Mouse (Mus musculus) adrenal gland, adult 2 months (tissue): ENCODE results near the gene Sirpb1a. TPM values are rescaled to one million over a fixed set of nuclear protein-coding genes. Genes with fewer than 3 reads are reported as not detected.
"Not testable (repeated sequence)": the region's sequence is repeated elsewhere in the genome, so short reads cannot be mapped to it uniquely, and the experiment has no call there.

Source experiments
- DNase-seq: peaks from one replicate; pipeline ENCODE4 v3.0.0; 2021
- long read RNA-seq: library from polyadenylated mRNA; stranded (forward); transcript quantifications from one replicate; pipeline ENCODE4 v2.0.0, GENCODE M21; 2021
- polyA plus RNA-seq: library from polyadenylated mRNA; depleted of rRNA; stranded (reverse); fragments of >200 nt; gene quantifications from 2 replicates; pipeline ENCODE4 v1.2.3, GENCODE M21; 2012; rRNA removed
- total RNA-seq, 2 experiments: library from RNA; stranded (reverse); gene quantifications; 2 replicates each; pipeline ENCODE4 v1.2.3; 2021

Sirpb1a gene
- total RNA-seq (under 1 TPM; 0.41 to 0.49 TPM), polyA plus RNA-seq (0.11 and 0.29 TPM in 2 replicates)
- long read RNA-seq, partial matches to known transcripts, result 0 of 1 reads
- long read RNA-seq, other reads (novel, unspliced or antisense), result 1 of 1 reads

DNA sequence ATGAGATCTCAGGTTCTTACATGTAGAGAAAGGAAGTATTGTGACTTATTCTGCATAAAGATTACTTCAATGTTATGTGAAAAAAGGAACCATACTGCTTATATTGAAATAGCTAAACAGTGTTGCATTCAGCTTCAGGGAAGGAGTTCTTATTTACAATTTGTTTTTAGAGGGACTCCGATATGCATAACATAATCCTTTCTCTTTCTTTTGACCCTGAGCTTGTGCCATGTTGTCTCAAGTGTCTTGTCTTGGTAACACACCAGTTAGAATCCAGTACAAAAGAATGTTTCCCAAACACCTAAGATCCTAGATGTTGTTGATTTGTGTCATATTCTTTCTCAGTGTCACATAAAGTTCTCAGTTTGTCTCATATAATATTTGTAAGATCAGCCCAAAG is at the start of gene Sirpb1a:
Gene Sirpb1a, minus strand, starts transcription at position 74 of the 400 bp plus-strand sequence.
- not testable (repeated sequence) for DNase-seq

DNA sequence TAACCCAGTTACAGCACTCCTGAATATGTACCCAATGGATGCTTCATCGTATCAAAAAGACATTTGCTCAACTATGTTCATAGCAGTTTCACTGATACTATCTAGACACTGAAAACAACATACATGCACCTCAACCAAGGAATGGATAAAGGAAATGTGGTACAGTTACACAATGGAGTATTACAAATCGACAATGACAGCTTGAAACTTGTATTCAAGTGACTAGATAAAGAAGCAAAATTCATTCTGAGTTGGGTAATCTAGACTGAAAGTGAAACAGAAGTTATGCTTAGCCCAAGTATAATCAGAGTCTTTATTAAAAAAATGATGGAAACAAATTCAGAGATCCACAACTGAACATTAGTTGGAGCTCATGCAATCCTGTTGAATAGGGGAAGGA is 48.5 kb upstream of the Sirpb1a start:
- DNase-seq, result not testable (repeated sequence)

GRCm38 (mm10) chr3:15470158-15470557 is 43.8 kb upstream of the Sirpb1a start:
- not testable (repeated sequence) for DNase-seq

DNA sequence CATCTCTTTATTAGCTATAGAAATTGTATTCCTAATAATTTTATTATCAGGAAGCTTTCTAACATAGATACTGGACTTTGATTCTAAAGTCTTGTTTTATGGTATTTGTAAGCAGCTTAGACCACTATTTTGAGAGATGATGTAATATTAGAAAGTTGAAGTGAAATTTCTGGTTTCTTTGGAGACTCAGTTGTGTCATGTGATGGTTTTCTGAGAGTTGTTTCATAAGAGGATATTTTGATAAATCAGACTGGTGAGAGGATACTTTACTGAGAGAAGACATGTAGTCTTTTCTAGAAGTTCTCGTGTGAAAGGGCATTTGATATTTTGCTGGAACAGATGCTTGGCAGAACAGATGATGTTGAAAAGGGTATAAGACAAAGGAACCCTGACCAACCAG is 17.6 kb upstream of the Sirpb1a start:
- not testable (repeated sequence) for DNase-seq

DNA sequence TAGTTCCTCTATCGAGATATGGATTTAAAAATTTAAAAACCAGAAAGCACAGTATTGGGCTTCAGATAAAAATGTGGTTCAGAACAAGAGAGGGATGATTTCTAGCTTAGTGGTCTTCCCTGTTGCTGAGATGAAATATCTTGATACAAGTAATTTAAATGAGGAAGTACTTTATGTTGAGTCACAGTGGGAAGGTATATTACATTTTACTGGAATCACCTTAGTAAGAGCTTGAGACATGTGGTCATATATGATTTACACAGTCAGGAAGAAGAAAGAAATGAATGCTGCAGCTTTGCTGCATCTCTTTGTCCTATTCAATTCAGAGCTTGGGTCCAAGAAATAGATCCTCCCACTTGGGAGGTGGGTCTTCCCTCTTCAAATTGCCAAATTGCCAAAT is 13.5 kb upstream of the Sirpb1a start:
- DNase-seq, result not testable (repeated sequence)

DNA sequence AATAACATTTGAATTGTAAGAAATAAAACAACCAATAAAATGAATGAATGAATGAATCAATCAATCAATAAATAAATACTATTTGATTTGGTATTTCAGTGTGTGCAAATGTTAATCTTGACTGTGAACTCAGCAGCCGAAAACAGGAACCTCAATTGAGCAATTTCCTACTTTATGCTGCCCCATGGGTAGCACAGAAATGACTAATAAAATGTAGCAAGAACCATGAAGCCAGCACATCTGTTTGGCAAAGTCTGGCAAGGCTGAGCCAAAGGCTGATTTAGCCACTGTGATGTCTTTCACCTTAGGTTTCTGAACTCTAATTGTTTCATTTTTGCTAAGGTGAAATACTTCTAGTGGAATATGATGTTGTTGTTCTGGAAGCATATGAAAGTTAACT is 1.6 kb upstream of the Sirpb1a start:
- DNase-seq, result no peak

GRCm38 (mm10) chr3:15355690-15356089 is 70.6 kb downstream of the Sirpb1a start:
- not testable (repeated sequence) for DNase-seq

DNA sequence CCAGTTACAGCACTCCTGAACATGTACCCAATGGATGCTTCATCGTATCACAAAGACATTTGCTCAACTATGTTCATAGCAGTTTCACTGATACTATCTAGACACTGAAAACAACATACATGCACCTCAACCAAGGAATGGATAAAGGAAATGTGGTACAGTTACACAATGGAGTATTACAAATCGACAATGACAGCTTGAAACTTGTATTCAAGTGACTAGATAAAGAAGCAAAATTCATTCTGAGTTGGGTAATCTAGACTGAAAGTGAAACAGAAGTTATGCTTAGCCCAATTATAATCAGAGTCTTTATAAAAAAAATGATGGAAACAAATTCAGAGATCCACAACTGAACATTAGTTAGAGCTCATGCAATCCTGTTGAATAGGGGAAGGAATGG is 76.0 kb downstream of the Sirpb1a start:
- DNase-seq, result not testable (repeated sequence)

DNA sequence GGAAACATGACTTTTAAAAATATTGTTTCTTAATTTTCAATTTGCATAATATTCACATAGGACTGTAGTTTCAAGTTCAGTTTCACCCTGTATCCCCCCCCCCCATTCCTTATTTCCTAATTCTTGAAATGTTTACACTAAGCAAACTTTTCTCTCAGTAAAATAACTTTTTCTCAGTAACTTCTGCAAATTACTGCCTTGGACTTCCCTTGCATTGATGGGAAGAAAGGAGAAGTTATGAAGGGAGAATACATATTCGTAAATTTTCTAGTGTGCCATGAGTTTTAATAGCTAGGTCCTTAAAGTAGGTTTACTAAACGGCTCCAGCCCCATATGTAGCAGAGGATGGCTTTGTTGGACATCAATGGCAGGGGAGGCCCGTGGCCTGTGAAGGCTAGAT is 80.7 kb downstream of the Sirpb1a start:
- DNase-seq, result not testable (repeated sequence)

DNA sequence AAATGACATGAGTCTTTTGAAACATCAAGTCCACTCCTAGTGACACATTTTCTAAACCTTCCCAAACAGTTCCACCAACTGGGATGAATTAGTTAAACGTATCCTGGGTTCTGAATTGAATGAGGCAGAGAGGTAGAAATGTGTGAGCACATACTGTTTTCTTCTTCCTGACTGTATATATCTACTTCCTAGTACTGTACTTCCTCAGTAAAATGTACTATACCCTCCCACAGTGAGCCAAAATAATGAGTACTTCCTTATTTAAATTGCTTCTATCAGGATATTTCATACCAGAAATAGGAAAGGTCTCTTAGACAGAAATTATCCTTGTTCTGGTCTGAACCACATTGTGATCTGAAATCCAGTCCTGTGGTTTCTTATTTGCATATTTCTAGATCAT is 86.0 kb downstream of the Sirpb1a start:
- no peak for DNase-seq

- no peak for DNase-seq
These were observed 92.1 kb downstream of the Sirpb1a start for GRCm38 (mm10) chr3:15334182-15334581.

DNA sequence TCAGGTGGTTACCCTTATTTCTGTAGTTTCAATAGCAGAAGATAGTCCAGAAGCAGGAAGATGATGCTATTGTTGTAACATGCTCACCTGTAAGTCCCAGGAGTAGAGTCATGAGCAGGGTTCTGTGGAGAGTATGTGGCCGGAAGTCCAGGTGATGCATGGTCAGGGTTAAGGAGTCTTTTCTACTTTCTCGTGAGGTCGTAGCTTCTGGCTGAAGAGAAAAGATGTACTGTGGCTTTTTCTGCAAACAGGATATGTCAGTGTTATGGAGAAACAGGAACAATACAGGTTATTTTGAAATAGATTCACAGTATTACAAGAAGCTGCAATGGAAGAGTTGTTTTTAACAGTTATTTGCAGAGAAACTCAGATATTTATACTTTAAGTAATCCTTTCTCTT is 94.3 kb downstream of the Sirpb1a start, which contains the start of gene Gm9733:
Gene Gm9733, minus strand, starts transcription at position 240 of the 400 bp plus-strand sequence.
- DNase-seq, result no peak

DNA sequence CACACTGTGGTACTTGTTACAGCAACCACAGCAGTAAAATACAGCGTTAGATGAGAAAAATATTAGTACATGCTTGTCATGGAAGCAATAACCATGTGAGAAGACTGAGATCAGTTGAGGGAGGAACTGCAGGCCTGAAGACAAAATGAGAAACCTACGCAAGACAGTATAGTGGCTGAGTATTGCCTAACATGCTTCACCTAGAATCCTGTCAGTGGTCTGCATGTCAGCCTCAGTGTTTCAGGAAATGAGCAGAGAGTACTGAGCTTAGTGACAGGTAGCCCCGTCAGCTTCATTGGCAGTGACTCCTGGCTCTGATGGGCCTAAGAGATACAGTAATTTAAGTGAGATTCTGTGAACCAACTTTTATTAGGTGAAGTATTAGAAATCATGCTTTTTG is 94.8 kb downstream of the Sirpb1a start:
- no peak for DNase-seq

- no peak for DNase-seq
These were observed 96.8 kb downstream of the Sirpb1a start for GRCm38 (mm10) chr3:15329549-15329948.

Other genes with a start within 250 kb of the Sirpb1a start
- gene Gm9733, start 94.2 kb downstream of the Sirpb1a start, total RNA-seq, result not detected
- not detected in 2 replicates for gene Gm9733, start 94.2 kb downstream of the Sirpb1a start, polyA plus RNA-seq
- under 1 TPM; 0.37 to 0.59 TPM for gene Sirpb1b, start 148.5 kb upstream of the Sirpb1a start, total RNA-seq
- not detected in 2 replicates for gene Sirpb1b, start 148.5 kb upstream of the Sirpb1a start, polyA plus RNA-seq